Mouse (Mus musculus) lung, postnatal 10 days (tissue): ENCODE measurements at regions not wholly inside any gene's neighbourhood (a gene's known extent, or its start where the extent isn't known, plus 50 kb on each side); places are given as distances from the start of the nearest gene placed in this dataset.
"Not testable (repeated sequence)": the region's sequence is repeated elsewhere in the genome, so short reads cannot be mapped to it uniquely, and the experiment has no call there.

Source experiments
- DNase-seq: peaks from one replicate; pipeline ENCODE4 v3.0.0; 2021

- DNase-seq, result peak; percentile 6
These were observed 165.5 kb upstream of the Stk26 start for GRCm38 (mm10) chrX:50675356-50675755.

DNA sequence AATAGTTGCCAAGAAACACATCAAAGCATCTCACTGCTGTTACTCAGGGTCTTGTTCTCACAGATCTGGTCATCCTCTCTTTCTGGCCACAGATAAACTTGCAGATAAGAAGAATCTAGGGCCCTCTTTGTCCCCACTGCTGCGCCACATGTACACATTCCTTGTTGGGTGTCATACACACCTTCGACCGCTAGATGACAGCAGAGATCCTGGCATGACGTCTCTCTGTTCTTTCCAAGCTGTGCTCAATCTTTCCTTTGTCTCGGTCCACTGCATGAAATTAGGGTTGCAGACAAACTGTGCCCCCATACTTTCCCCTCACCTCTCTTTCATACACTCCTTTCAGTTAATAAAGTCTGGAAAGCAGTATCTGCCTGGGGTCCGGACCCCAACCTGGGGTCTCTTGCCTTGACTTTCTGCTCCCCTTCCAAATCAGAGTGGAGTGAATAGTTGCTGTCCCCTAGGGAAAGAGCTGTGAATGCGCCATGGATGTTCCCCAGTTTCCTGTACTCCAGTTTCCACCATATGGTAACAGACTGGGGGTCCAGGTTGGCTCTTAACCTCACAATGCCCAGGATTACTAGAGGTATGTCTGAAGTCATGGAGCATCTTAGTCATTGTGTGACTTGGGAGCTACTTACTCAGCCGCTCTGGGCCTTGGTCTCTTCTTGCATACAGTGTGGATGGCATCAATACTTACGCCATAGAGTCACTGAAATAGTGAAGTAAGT lies 182.8 kb upstream of the Stk26 start:
- peak; percentile 59 for DNase-seq

DNA sequence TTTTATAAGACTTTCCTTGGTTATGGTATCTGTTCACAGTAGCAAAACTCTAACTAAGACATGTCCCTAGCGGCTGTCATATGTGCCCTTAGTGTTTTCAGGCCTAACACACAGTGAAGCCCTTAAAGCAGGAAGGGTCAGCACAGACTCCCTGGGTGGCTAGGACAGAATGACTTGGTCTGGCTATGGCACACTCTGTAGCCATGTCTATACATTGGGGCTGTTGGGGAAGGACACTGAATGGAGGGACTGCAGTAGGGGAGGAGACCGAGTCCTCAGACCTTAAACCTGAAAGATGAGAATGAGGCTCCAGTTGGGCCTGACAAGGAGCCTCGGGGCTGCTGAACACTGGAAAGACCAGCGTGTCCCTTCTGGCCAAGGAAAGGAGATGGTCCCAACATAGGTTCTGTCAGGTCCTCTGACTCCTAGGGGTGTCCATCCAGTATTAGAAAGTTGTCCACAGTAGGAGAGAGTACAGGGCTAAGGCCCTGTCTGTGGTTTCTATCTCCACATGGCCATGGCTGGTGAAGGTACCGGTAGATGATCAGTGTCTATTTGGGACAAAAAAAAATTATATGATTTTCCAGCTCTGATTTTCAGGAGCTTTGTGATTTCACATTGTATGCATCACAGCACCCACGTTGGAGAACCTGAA lies 183.5 kb upstream of the Stk26 start:
- no peak for DNase-seq

- DNase-seq, result not testable (repeated sequence)
These were observed 185.5 kb upstream of the Stk26 start for GRCm38 (mm10) chrX:50655380-50655779.

DNA sequence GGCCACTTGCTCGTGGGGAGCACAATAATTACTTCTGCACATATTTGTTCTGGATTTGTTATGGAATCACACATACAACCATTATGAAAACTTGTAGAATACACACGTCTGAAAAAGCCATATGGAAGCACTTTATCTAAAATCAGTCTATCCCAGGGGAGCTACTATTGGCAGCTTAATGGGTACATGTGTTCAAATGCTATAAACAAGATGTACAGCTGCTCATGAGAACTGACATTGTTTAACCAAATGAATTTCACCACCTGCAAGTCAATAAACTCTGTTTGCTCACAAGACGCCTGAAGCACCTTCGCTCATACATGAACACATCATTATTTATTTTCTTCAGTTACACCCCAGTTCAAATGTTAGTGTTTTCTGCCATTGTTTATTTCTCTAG lies 199.5 kb upstream of the Stk26 start:
- no peak for DNase-seq

DNA sequence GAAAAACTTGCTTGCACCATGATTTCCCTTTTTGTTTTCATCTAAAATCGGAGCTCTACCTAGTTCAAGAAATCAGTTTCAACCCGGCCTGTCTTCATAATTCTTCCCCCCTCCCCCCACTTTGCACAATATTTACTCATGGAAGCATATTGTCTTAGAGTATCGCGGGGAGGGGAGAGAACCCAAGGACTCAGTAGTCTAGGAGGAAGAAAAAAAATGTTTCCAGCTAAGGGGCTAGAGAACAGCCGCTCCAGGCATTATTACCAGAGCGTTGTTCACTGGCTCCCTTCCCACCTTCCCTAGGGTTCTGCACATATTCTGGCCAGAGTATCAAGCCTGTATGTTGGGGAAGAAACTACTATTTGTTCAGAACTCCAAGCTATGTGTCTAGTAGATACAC lies 205.2 kb upstream of the Stk26 start:
- peak; percentile 9 for DNase-seq

- DNase-seq, result peak; percentile 87
These were observed 205.8 kb upstream of the Stk26 start for GRCm38 (mm10) chrX:50634842-50635615.

GRCm38 (mm10) chrX:50632536-50632935 lies 204.2 kb upstream of the Olfr1324 start:
- DNase-seq, result no peak

DNA sequence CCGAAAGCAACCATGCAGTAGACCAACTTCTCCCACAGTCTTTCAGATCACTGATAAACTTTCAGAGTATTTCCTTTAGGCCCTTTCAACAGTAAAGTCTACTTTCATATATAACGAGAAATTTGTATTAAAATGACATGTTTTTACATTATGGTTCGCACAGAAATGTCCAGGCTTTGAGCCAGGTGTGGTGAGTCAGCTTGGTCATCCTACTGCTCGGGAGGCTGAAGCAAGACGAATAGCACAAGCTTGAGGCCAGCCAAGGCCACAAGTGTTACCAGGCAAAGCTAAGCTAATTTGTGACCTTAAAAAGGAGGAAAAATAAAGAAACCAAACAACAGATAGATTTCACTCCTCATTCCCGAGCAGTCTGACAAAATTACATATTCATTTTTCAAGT lies 197.0 kb upstream of the Olfr1324 start:
- no peak for DNase-seq

- DNase-seq, result no peak
These were observed 194.7 kb upstream of the Olfr1324 start for GRCm38 (mm10) chrX:50622984-50623455.

DNA sequence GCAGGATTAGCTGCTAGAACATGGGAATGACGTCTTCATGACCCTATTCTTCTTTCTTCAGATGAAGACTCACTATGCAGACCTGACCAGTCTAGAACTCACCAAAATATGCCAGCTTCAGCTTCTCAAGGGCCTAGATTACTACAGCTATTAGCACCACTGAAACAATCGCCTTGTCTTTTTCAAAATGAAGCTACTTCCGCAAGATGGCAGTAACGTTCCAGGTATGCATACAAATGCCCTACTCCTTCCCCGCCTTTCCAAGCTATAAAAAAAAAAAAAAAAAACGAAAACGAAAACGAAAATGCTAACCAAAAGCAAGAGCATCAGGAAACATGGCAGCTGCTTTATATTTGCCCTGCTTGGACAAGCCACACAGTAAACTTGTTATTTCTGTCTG lies 192.6 kb upstream of the Olfr1324 start:
- DNase-seq, result no peak

GRCm38 (mm10) chrX:50619919-50620318 lies 191.6 kb upstream of the Olfr1324 start:
- no peak for DNase-seq

- DNase-seq, result no peak
These were observed 190.6 kb upstream of the Olfr1324 start for GRCm38 (mm10) chrX:50618936-50619335.

DNA sequence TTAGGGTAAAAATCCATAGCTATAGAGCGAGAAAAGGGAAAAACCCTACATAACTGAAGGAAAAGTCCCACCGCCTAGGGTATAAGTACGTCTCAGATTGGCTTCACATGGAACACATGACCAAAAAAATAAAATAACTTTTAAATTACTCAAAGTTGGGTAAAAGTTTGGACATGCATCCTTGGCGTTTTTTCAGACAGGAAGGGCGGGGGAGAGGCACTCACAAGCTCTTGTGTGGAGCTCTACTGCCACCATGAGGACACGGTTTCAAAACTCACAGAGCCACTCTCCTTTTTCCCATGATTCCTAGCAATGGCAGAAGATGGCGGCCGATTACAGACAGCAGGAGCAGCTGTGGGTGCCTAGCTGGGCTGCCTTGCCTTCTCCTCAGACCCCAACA lies 188.6 kb upstream of the Olfr1324 start:
- DNase-seq, result not testable (repeated sequence)

DNA sequence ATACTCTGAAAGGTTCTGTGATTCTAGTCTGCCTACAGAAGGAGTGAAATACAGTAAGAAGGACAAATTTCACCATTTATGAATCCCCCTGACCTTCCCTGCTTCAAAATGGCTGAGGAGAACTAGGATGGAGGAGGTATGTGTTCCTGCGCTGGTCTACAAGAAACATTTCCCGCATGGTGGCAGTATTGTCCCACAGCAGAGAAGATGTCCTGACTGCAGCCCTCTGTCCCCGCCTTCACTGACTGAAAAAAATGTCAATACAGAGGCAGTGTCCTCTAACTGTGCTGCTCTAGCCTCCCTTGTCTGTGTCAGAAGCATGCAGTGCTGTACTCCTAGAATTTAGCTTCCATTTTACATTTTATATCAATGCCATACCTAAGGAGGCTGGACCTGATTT lies 186.6 kb upstream of the Olfr1324 start:
- not testable (repeated sequence) for DNase-seq

- DNase-seq, result peak; percentile 24
These were observed 186.1 kb upstream of the Olfr1324 start for GRCm38 (mm10) chrX:50614367-50614766.

DNA sequence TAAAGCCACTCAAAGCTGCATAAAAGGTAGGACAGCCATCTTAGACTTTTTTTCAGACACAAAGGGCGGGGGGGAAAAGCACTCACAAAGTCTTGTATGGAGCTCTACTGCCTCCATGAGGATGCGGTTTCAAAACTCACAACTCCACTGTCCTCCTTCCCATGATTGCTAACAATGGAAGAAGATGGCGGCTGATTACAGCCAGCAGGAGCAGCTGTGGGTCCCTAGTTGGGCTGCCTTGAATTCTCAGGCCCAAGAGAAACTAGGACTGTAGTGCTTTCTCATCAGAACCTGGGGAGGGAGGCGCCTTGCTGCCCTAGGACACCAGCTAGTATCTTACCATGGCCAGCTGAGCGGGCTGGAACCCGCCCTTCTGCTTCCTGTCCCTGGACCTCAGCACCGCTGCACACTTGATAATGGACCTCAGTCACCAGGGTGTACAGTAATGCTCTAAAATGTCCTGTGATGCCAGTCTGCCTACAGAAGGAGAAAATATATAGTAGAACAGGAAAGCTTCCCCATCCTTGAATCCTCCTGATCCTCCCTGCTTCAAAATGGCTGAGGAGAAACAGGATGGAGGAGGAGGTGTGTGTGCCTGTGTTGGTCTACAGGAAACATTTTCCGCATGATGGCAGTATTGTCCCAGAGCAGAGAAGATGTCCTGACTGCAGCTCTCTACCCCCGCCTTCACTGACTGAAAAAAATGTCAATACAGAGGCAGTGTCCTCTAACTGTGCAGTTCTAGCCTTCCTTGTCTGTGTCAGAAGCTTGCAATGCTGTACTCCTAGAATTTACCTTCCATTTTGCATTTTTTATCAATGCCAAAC lies 183.7 kb upstream of the Olfr1324 start:
- no peak for DNase-seq

GRCm38 (mm10) chrX:50608141-50608540 lies 179.8 kb upstream of the Olfr1324 start:
- DNase-seq, result not testable (repeated sequence)

DNA sequence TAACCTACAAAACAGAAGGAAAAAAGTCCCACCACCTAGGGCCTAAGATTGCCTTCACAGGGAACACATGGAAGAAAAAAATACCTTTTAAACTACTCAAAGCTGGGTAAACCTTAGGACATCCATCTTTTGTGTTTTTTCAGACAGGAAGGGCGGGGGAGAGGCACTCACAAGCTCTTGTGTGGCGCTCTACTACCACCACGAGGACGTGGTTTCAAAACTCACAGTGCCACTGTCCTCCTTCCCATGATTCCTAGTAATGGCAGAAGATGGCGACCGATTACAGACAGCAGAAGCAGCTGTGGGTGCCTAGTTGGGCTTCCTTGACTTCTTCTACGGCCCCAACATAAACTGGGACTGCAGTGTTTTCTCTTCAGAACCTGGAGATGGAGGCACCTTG lies 179.3 kb upstream of the Olfr1324 start:
- no peak for DNase-seq

- not testable (repeated sequence) for DNase-seq
These were observed 177.2 kb upstream of the Olfr1324 start for GRCm38 (mm10) chrX:50605517-50605916.

- peak; percentile 9 for DNase-seq
These were observed 176.7 kb upstream of the Olfr1324 start for GRCm38 (mm10) chrX:50604995-50605394.

DNA sequence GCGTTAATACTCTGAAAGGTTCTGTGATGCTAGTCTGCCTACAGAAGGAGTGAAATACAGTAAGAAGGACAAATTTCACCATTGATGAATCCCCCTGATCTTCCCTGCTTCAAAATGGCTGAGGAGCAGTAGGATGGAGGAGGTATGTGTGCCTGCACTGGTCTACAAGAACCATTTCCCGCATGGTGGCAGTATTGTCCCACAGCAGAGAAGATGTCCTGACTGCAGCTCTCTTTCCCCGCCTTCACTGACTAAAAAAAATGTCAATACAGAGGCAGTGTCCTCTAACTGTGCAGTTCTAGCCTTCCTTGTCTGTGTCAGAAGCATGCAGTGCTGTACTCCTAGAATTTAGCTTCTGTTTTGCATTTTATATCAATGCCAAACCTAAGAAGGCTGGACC lies 174.6 kb upstream of the Olfr1324 start:
- not testable (repeated sequence) for DNase-seq

GRCm38 (mm10) chrX:50602461-50602875 lies 174.2 kb upstream of the Olfr1324 start:
- DNase-seq, result not testable (repeated sequence)
